Mouse (Mus musculus): ENCODE measurements around the gene Tm6sf2.

DNA sequence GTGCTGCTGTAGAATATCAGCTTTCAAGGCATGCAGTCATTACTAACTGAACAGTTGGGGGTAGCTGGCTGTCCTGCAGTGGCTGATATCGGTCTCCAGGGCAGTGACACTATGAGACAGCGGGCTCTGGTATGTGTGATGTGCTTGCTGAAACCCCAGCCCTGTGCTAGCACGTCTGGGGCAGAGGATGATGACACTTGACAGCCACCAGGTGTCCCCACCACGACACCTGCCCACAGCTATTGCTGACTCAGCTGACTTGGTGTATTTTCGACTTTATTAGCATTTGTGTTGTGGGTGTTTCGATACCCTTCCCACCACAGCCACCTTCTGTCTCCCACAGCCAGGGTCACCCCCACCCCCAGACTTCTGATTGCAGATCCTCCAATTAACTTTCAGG lies 31.8 kb downstream of the Tm6sf2 start:
- peak; percentile 65; the same call in 1 of the 2 replicates for TF ChIP-seq CTCF (IDR thresholded peaks at IDR 0.05; ENCODE audit: extremely low read depth, insufficient read length, insufficient replicate concordance, low read depth, low read length)
- no peak for TF ChIP-seq POLR2A (IDR thresholded peaks at IDR 0.05; ENCODE audit: low read depth, low read length)
